Mouse (Mus musculus) limb, embryonic 12.5 days (tissue): ENCODE data around the gene Sh3pxd2b. TPM values are rescaled to one million over a fixed set of nuclear protein-coding genes. Genes with fewer than 3 reads are reported as not detected.
A peak's percentile ranks its signal among the peaks of the same experiment; 100 is the strongest.
"Not testable (repeated sequence)": the region's sequence is repeated elsewhere in the genome, so short reads cannot be mapped to it uniquely, and the experiment has no call there.

Experiments
- ATAC-seq: fragments of 200-750 bp; cut with Nextera tagmentation; 2 replicates; pipeline ENCODE4 v1.8.0; 2017; ENCODE audit warnings: low read depth, moderate TSS enrichment; ENCODE audit not compliant: insufficient number of reproducible peaks, insufficient read depth, low FRiP score, low TSS enrichment
- H3K27ac ChIP-seq: fragments of 300-500 bp; sonication (generic); 2 replicates; pipeline ENCODE4 v1.5.1; 2016; ENCODE audit warnings: mild to moderate bottlenecking, moderate library complexity
- H3K27me3 ChIP-seq: fragments of 300-500 bp; sonication (generic); 2 replicates; pipeline ENCODE4 v1.6.1; 2016; ENCODE audit warnings: mild to moderate bottlenecking, moderate library complexity
- H3K36me3 ChIP-seq: fragments of 300-500 bp; sonication (generic); 2 replicates; pipeline ENCODE4 v1.6.1; 2016; ENCODE audit warnings: mild to moderate bottlenecking, moderate library complexity
- H3K4me1 ChIP-seq: fragments of 300-500 bp; sonication (generic); replicated peaks from 2 replicates; pipeline ENCODE4 v1.6.1; 2016
- H3K4me2 ChIP-seq: fragments of 300-500 bp; sonication (generic); 2 replicates; pipeline ENCODE4 v1.6.1; 2016; ENCODE audit warnings: mild to moderate bottlenecking, moderate library complexity
- H3K4me3 ChIP-seq: fragments of 300-500 bp; sonication (generic); replicated peaks from 2 replicates; pipeline ENCODE4 v1.5.1; 2016; ENCODE audit warnings: mild to moderate bottlenecking
- H3K9ac ChIP-seq: fragments of 300-500 bp; sonication (generic); replicated peaks from 2 replicates; pipeline ENCODE4 v1.6.1; 2016; ENCODE audit warnings: mild to moderate bottlenecking, moderate library complexity
- H3K9me3 ChIP-seq: fragments of 300-500 bp; sonication (generic); 2 replicates; pipeline ENCODE4 v1.6.1; 2016; ENCODE audit warnings: mild to moderate bottlenecking, moderate library complexity
- WGBS: fragments of 180-500 bp; shearing (Covaris S2); methylation state at CpG from one replicate; pipeline ENCODE4 v1.1.7; 2016; 5-methylcytosine and 5-hydroxymethylcytosine counted together
- polyA plus RNA-seq: library from polyadenylated mRNA; unstranded; fragments of >200 nt; fragmentation: Nextera tagmentation; extraction: Ambion mirVana; gene quantifications from 2 replicates; pipeline ENCODE4 v1.2.1, GENCODE M21; 2016

Sh3pxd2b gene
- 27.7 and 29.4 TPM in 2 replicates for polyA plus RNA-seq

DNA sequence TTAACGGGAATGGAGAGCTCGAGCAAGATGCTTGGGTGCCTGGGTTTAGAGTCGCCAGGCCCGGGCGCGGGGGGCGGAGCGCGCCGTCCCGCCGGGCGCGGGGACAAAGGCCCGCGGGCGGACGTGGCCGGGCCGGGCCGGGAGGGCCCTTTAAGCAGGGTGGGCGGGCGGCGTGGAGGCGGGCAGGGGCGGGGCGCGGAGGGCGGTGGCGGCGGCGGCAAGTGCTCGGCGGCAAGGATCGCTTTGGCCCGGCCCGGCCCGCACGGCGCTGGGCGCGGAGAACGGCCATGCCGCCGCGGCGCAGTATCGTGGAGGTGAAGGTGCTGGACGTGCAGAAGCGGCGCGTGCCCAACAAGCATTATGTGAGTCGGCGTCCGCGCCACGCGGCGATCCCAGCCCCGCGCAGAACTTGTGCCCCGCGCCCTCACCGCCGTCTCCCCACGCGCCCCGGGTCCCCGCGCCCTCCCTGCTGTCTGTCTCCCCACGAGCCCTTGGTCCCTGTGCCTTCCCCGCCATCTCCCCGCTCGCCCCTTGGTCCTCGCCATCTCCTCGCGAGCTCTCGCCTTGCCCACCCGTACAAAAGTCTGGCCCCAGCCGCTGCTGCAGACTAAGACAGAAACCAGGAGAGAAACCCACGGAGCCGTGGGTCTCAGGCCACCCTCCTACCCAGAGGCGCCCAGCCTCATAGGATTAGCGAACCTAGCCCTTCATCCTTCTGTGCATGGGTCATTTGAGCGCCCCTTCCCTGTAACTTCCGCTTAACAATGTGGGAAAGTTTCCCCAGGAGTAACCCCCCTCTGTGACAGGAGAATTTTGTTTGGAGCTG, at the start of gene Sh3pxd2b:
TSS of gene Sh3pxd2b (plus strand) at position 214 of the 826 bp plus-strand sequence.
- Histone ChIP-seq H3K9me3 (0 out of 2 replicates have a peak, but pooled peaks cover 3% of the 10 kb centered on the region), H3K27me3 (no peaks in the 10 kb centered on the region)
- under 1% methylated on average over 72 of the region's 86 CpGs for WGBS

GRCm38 (mm10) chr11:32297866-32298531, 49.6 kb upstream of the Sh3pxd2b start:
- Histone ChIP-seq H3K9ac (no peak overlapping the region), H3K4me1 (no peaks in the 10 kb centered on the region), H3K9me3 (no peaks in the 10 kb centered on the region), H3K27me3 (peaks cover 17% of the 10 kb centered on the region), H3K27ac (no peak overlapping the region), H3K4me2 (no peak overlapping the region), H3K36me3 (no peaks in the 10 kb centered on the region), H3K4me3 (no peak overlapping the region)
- ATAC-seq: no peak
- 83% methylated on average over 1 of the region's 1 CpGs for WGBS

More for the DNA sequence above, at the start of gene Sh3pxd2b:
- Histone ChIP-seq H3K27ac (peak within 1 kb of the TSS; percentile 90), H3K9ac (peak within 1 kb of the TSS; percentile 98), H3K36me3 (peaks cover 26% of the 10 kb centered on the region), H3K4me2 (peak within 1 kb of the TSS; percentile 90), H3K4me1 (peaks cover 30% of the 10 kb centered on the region), H3K4me3 (peak within 1 kb of the TSS; percentile 85)
- ATAC-seq: peak; percentile 61; the same call in 1 of the 2 replicates

GRCm38 (mm10) chr11:32298532-32298918, 49.1 kb upstream of the Sh3pxd2b start:
- no peak for ATAC-seq
- Histone ChIP-seq H3K36me3 (no peaks in the 10 kb centered on the region), H3K4me2 (no peak overlapping the region), H3K4me3 (no peak overlapping the region), H3K9ac (no peak overlapping the region), H3K4me1 (no peaks in the 10 kb centered on the region), H3K9me3 (no peaks in the 10 kb centered on the region), H3K27ac (no peak overlapping the region), H3K27me3 (peaks cover 22% of the 10 kb centered on the region)
- WGBS: 91% methylated on average over 2 of the region's 2 CpGs

DNA sequence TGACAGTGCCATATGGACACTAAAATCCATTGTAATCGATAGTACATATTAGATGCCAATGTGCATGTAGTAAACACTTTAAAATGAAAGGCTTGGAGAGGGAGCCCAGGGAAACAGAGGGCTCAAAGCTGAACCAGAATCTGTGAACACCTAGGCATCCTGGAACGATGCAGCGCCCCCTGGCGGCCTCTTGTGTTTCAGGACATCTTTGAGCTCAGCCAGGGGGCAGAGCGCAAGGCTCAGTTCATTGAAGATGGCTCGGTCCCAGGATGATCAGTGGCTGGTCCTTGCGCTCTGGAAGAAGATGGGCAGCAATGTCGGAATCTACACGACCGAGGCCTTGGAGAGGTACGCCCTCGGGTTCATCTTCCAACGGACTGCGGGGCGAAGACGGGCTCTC, 47.8 kb upstream of the Sh3pxd2b start, which contains the start of gene Hbq1a:
TSS of gene Hbq1a (plus strand) at position 205 of the 400 bp plus-strand sequence.
- not testable (repeated sequence) for ATAC-seq, H3K36me3 ChIP-seq, H3K4me1 ChIP-seq, H3K27ac ChIP-seq, H3K9ac ChIP-seq, H3K9me3 ChIP-seq
- H3K4me3 ChIP-seq: peak within 1 kb of the TSS; percentile 32
- peak within 1 kb of the TSS; percentile 54 for H3K4me2 ChIP-seq
- peaks cover 26% of the 10 kb centered on the region for H3K27me3 ChIP-seq
- 5% methylated on average over 16 of the region's 16 CpGs for WGBS

- no peak for ATAC-seq
- peak overlapping the region; percentile 32 for H3K4me3 ChIP-seq
- peak overlapping the region; percentile 54 for H3K4me2 ChIP-seq
- no peaks in the 10 kb centered on the region for H3K4me1 ChIP-seq
- no peaks in the 10 kb centered on the region for H3K9me3 ChIP-seq
- no peak overlapping the region for H3K9ac ChIP-seq
- no peak overlapping the region for H3K27ac ChIP-seq
- 50% methylated on average over 15 of the region's 17 CpGs for WGBS
- no peaks in the 10 kb centered on the region for H3K36me3 ChIP-seq
- peaks cover 26% of the 10 kb centered on the region for H3K27me3 ChIP-seq
These were observed 47.0 kb upstream of the Sh3pxd2b start for GRCm38 (mm10) chr11:32300279-32301267.

DNA sequence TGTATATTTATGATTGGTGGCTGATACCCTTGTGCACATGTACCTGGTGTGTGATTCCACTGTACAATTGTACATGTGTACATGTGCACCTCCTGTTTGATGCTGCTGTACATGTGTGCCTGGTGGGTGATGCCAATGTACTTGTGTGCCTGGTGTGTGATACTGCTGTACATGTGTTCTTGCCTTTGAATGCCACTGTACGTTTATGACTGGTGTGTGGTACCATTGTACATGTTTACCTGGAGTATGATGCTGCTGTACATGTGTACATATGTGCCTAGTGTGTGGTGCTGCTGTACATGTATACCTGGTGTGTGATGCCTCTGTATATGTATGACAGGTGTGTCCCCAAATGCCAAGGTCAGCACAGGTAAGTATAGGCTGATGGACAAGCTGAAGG, 46.1 kb upstream of the Sh3pxd2b start:
- 78% methylated on average over 1 of the region's 1 CpGs for WGBS
- H3K9me3 ChIP-seq: no peaks in the 10 kb centered on the region

GRCm38 (mm10) chr11:32302824-32303419, 44.7 kb upstream of the Sh3pxd2b start:
- Histone ChIP-seq H3K9ac (no peak overlapping the region), H3K36me3 (no peaks in the 10 kb centered on the region), H3K9me3 (no peaks in the 10 kb centered on the region), H3K4me2 (no peak overlapping the region), H3K27ac (no peak overlapping the region), H3K4me1 (no peaks in the 10 kb centered on the region), H3K4me3 (no peak overlapping the region), H3K27me3 (peaks cover 26% of the 10 kb centered on the region)
- 42% methylated on average over 2 of the region's 2 CpGs for WGBS
- ATAC-seq: no peak

More for the DNA sequence above, 46.1 kb upstream of the Sh3pxd2b start:
- Histone ChIP-seq H3K4me1 (no peaks in the 10 kb centered on the region), H3K27me3 (peaks cover 26% of the 10 kb centered on the region), H3K4me3 (no peak overlapping the region), H3K36me3 (no peaks in the 10 kb centered on the region), H3K4me2 (no peak overlapping the region), H3K9ac (no peak overlapping the region), H3K27ac (no peak overlapping the region)
- ATAC-seq: no peak

- H3K9ac ChIP-seq: no peak overlapping the region
- H3K36me3 ChIP-seq: no peaks in the 10 kb centered on the region
- H3K4me2 ChIP-seq: no peak overlapping the region
- no peaks in the 10 kb centered on the region for H3K9me3 ChIP-seq
- H3K27ac ChIP-seq: no peak overlapping the region
- no peak for ATAC-seq
- H3K4me1 ChIP-seq: no peaks in the 10 kb centered on the region
- no peak overlapping the region for H3K4me3 ChIP-seq
- H3K27me3 ChIP-seq: peaks cover 26% of the 10 kb centered on the region
- 93% methylated on average over 1 of the region's 1 CpGs for WGBS
These were observed 44.2 kb upstream of the Sh3pxd2b start for GRCm38 (mm10) chr11:32303455-32303854.

- no peaks in the 10 kb centered on the region for H3K36me3 ChIP-seq
- H3K9me3 ChIP-seq: no peaks in the 10 kb centered on the region
- H3K27ac ChIP-seq: no peak overlapping the region
- no peaks in the 10 kb centered on the region for H3K4me1 ChIP-seq
- no peak overlapping the region for H3K4me3 ChIP-seq
- no peak overlapping the region for H3K4me2 ChIP-seq
- ATAC-seq: no peak
- H3K27me3 ChIP-seq: peaks cover 13% of the 10 kb centered on the region
- WGBS: 71% methylated on average over 1 of the region's 1 CpGs
- H3K9ac ChIP-seq: no peak overlapping the region
These were observed 40.6 kb upstream of the Sh3pxd2b start for GRCm38 (mm10) chr11:32307006-32307405.

DNA sequence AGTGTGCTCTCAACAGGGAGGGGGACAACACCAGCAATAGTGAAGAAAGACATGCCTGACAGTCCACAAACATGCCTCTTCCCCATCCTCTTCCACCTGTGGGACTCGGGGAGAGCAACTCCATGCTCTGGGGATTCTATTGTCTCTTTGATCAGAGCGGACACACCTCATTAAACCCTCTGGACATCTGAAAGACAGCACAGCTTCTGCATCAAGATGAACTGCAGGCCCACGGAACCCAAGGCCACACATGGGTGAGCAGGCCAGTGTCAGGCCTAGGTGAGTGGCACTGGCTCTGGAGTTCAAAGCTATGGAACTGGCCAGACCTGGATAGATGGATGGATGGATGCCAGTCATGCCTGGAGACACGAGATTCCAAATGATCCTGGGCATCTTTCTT, 38.2 kb upstream of the Sh3pxd2b start:
- Histone ChIP-seq H3K4me1 (no peaks in the 10 kb centered on the region), H3K4me2 (no peak overlapping the region), H3K9me3 (no peaks in the 10 kb centered on the region), H3K9ac (no peak overlapping the region), H3K36me3 (no peaks in the 10 kb centered on the region), H3K4me3 (no peak overlapping the region), H3K27me3 (no peaks in the 10 kb centered on the region), H3K27ac (no peak overlapping the region)
- no peak for ATAC-seq
- 59% methylated on average over 4 of the region's 4 CpGs for WGBS
